Mouse (Mus musculus) left cerebral cortex, postnatal 14 days (tissue): Measurements from ENCODE around the gene Glis1. TPM values are rescaled to one million over a fixed set of nuclear protein-coding genes. Genes with fewer than 3 reads are reported as not detected.

Experiments
- DNase-seq, 2 experiments: peaks; one replicate each; pipeline ENCODE4 v3.0.0; 2021 to 2022; ENCODE audit warnings: low spot score in 2 of 2, mixed read lengths in 1 of 2
- intact Hi-C: fragments of 180-260 bp; cut with DNase I; formaldehyde crosslinking; loops from one replicate; pipeline ENCODE4 v1.15.1; 2025
- total RNA-seq, 2 experiments: library from RNA; stranded (reverse); gene quantifications; 2 replicates each; pipeline ENCODE4 v1.2.3; 2021

The Glis1 gene
- total RNA-seq, 2 experiments from 2014 or later: 1.4 to 2.3 TPM

GRCm38 (mm10) chr4:107495751-107496430 is 61.5 kb downstream of the Glis1 start:
- no peak for DNase-seq
- intact Hi-C loops: no loop called here

GRCm38 (mm10) chr4:107497430-107497935 is 63.1 kb downstream of the Glis1 start:
- intact Hi-C loops: no loop called here
- no peak for DNase-seq

GRCm38 (mm10) chr4:107502601-107503051 is 68.2 kb downstream of the Glis1 start:
- intact Hi-C loops: no loop called here
- DNase-seq: peak in 1 of 2 experiments; percentile 57

GRCm38 (mm10) chr4:107514981-107515380 is 80.6 kb downstream of the Glis1 start:
- DNase-seq: no peak
- intact Hi-C loops: no loop called here

DNA sequence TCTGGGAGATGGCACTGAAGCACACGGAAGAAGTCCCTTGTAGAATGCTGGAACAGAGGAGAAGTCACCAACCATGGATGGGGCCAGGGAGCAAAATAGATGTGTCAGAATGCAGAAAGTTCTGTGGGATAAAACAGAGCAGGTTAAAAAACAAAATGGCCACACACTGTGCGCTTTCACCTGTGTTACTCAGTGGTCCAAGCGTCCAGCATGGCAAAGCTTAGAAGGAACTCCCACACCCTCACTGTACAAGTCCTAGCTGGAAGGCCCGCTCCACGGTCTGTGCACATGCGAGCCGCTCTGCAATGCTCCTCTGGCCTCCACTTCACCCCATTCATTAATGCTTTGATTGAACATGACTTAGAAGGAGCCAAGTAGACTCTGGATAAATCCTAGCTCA is 81.2 kb downstream of the Glis1 start:
- DNase-seq: no peak
- intact Hi-C loops: no loop called here

GRCm38 (mm10) chr4:107518766-107519165 is 84.4 kb downstream of the Glis1 start:
- intact Hi-C loops: no loop called here
- DNase-seq: no peak

GRCm38 (mm10) chr4:107520071-107520470 is 85.7 kb downstream of the Glis1 start:
- no peak for DNase-seq
- intact Hi-C loops: no loop called here

- intact Hi-C loops: no loop called here
- DNase-seq: no peak
Measured at GRCm38 (mm10) chr4:107520816-107521215, 86.4 kb downstream of the Glis1 start.

- intact Hi-C loops: no loop called here
- DNase-seq: no peak
Measured at GRCm38 (mm10) chr4:107523607-107524151, 89.3 kb downstream of the Glis1 start.

DNA sequence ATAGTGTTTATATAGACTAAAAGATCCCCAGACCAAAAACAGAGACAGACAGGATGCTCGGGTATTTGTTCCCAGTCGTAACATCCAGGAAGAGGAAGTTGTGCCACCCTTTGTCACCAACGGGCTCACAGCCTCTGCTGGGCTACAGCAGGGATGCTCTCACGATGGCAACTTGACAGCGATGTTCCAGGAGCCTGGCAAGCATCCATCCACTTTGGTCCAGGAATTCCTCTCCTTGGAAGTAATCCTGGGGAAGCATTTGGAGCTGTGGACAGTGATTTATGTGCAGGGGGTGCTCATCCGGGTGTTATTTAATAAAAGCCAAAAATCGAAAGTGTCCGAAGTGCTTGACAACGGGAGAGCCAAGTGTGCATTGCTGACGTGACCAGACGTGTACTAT is 100.7 kb downstream of the Glis1 start:
- intact Hi-C loops: no loop called here
- DNase-seq: no peak

DNA sequence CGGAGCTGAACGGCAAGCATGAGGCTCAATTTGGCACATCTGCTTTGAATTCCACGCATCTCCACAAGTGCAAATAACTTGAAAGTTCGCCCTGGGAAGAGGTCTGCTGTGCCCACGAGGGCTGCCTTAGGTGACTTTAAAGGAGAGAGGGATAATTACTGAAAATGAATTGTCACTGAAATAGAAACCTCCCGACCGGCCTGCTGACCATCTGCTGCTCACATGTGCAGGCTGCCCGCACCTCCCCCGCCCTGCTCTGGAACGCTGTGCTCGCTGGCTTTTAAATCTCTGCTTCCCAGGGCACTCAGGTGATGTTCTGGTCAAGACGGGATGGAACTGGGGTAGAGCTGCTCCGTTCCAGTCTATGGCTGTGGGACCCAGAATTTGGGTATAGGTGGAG is 103.7 kb downstream of the Glis1 start:
- DNase-seq: no peak
- intact Hi-C loops: no loop called here

- intact Hi-C loops: no loop called here
- DNase-seq: no peak
Measured at GRCm38 (mm10) chr4:107538561-107538960, 104.2 kb downstream of the Glis1 start.

- intact Hi-C loops: no loop called here
- DNase-seq: no peak
Measured at GRCm38 (mm10) chr4:107539021-107539420, 104.6 kb downstream of the Glis1 start.

GRCm38 (mm10) chr4:107541821-107542220 is 107.4 kb downstream of the Glis1 start:
- no peak for DNase-seq
- intact Hi-C loops: no loop called here

DNA sequence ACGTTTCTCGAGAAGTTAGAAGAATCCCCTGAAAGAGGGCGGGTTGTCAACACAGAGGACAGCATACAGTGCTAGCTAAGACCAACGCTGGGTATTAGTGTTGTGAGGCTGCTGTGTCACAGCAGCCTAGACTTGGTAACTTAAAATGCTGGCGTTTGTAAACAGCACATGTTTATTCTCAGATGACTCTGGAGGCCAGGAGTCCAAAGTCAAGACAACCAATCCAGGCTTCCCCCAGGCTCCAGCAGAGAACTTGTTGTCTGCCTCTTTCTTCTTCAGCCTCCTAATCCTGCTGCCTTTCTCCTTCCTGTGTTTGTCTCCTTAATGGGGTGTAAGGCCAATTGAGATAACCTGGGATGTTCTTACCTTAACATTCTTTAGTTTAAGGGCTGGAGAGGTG is 110.5 kb downstream of the Glis1 start:
- no peak for DNase-seq
- intact Hi-C loops: no loop called here

DNA sequence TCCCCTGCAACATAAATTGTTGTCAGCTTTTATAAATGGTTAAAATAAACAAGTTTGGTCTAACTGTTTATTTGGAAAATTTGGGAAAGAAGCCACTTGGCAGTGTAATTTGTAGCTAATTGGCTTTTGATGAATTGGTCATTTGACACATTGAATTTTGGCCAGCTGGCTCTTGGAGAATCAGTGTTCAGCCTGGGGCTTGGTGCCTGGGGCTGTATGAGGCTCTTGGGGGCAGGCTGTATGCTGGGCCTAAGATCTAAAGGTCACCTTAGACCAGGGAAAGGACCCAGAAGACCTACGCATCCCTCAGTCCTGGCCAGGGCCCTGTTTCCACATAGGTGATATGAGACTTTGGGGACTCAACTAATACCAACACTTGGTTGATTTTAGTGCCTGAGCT is 111.3 kb downstream of the Glis1 start:
- intact Hi-C loops: no loop called here
- DNase-seq: no peak

DNA sequence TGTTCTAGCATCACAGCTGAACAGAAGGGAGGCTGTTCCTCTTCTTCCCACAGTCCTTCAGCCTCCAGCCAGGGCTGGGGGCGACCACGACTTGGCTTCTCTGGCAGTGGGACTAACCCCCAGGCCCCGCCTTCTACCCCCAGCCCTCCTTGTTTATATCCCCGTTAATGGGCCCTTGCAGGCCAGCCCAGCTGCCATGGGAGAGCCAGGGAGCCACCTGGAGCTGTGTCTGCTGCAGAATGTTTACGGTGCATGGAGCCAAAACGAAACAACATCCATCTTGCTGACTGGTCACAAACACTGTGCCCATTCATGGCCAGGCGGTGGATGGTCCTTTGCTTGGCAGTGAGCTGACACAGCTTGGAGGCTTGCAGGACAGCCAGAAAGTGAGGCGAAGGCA is 112.1 kb downstream of the Glis1 start:
- intact Hi-C loops: no loop called here
- DNase-seq: no peak

GRCm38 (mm10) chr4:107550096-107550495 is 115.7 kb downstream of the Glis1 start:
- intact Hi-C loops: no loop called here
- DNase-seq: no peak

GRCm38 (mm10) chr4:107550546-107550945 is 116.2 kb downstream of the Glis1 start:
- no peak for DNase-seq
- intact Hi-C loops: no loop called here

GRCm38 (mm10) chr4:107552696-107553095 is 118.3 kb downstream of the Glis1 start:
- no peak for DNase-seq
- intact Hi-C loops: no loop called here

GRCm38 (mm10) chr4:107553774-107554173 is 119.4 kb downstream of the Glis1 start:
- DNase-seq: no peak
- intact Hi-C loops: no loop called here
